Mouse (Mus musculus): Measurements from ENCODE around the gene Trpm4. TPM values are rescaled to one million over a fixed set of nuclear protein-coding genes. Genes with fewer than 3 reads are reported as not detected.
"Not testable (repeated sequence)": the region's sequence is repeated elsewhere in the genome, so short reads cannot be mapped to it uniquely, and the experiment has no call there.

Gene Trpm4
- total RNA-seq, 1 experiment from 2014 or later = 9.7 TPM

GRCm38 (mm10) chr7:45272786-45273412, 60.7 kb downstream of the Trpm4 start:
- ATAC-seq (replicated peaks; ENCODE audit: insufficient number of reproducible peaks, low FRiP score, low TSS enrichment, poor library complexity, severe bottlenecking) = no peak

GRCm38 (mm10) chr7:45265518-45265917, 68.1 kb downstream of the Trpm4 start:
- ATAC-seq (replicated peaks; ENCODE audit: insufficient number of reproducible peaks, low FRiP score, low TSS enrichment, poor library complexity, severe bottlenecking) = no peak

GRCm38 (mm10) chr7:45264348-45264747, 69.2 kb downstream of the Trpm4 start:
- no peak for ATAC-seq (replicated peaks; ENCODE audit: insufficient number of reproducible peaks, low FRiP score, low TSS enrichment, poor library complexity, severe bottlenecking)

- ATAC-seq (replicated peaks; ENCODE audit: insufficient number of reproducible peaks, low FRiP score, low TSS enrichment, poor library complexity, severe bottlenecking) = no peak
Observed at GRCm38 (mm10) chr7:45263006-45263607, 70.5 kb downstream of the Trpm4 start.

GRCm38 (mm10) chr7:45262266-45262665, 71.3 kb downstream of the Trpm4 start:
- no peak for ATAC-seq (replicated peaks; ENCODE audit: insufficient number of reproducible peaks, low FRiP score, low TSS enrichment, poor library complexity, severe bottlenecking)

GRCm38 (mm10) chr7:45259281-45259680, 74.3 kb downstream of the Trpm4 start:
- no peak for ATAC-seq (replicated peaks; ENCODE audit: insufficient number of reproducible peaks, low FRiP score, low TSS enrichment, poor library complexity, severe bottlenecking)

- ATAC-seq (replicated peaks; ENCODE audit: insufficient number of reproducible peaks, low FRiP score, low TSS enrichment, poor library complexity, severe bottlenecking) = no peak
Observed at GRCm38 (mm10) chr7:45257063-45257840, 76.3 kb downstream of the Trpm4 start.

GRCm38 (mm10) chr7:45255822-45256221, 77.8 kb downstream of the Trpm4 start:
- not testable (repeated sequence) for ATAC-seq (replicated peaks; ENCODE audit: insufficient number of reproducible peaks, low FRiP score, low TSS enrichment, poor library complexity, severe bottlenecking)

GRCm38 (mm10) chr7:45253806-45254205, 79.8 kb downstream of the Trpm4 start:
- ATAC-seq (replicated peaks; ENCODE audit: insufficient number of reproducible peaks, low FRiP score, low TSS enrichment, poor library complexity, severe bottlenecking) = no peak

Other genes with a start within 250 kb of the Trpm4 start
- 6.2 to 20.1 TPM (median 15.3 TPM) in 3 replicates for gene Rcn3, start 241.6 kb downstream of the Trpm4 start, total RNA-seq (2017)
- 74.9 to 100 TPM (median 91.0 TPM) in 3 replicates for gene Fcgrt, start 229.9 kb downstream of the Trpm4 start, total RNA-seq (2017)
- 1,164 to 1,516 TPM (median 1,507 TPM) in 3 replicates for gene Rps11, start 209.3 kb downstream of the Trpm4 start, total RNA-seq (2017)
- gene Rpl13a, start 205.0 kb downstream of the Trpm4 start, total RNA-seq (2017) = 2,771 to 4,251 TPM (median 4,236 TPM) in 3 replicates
- 1.5 TPM in 1 of 3 replicates, not detected in the others for gene Gm45713, start 197.5 kb downstream of the Trpm4 start, total RNA-seq (2017)
- 35.3 to 62.4 TPM (median 36.7 TPM) in 3 replicates for gene Flt3l, start 197.3 kb downstream of the Trpm4 start, total RNA-seq (2017)
- 23.4 to 37.8 TPM (median 26.8 TPM) in 3 replicates for gene Pih1d1, start 179.5 kb downstream of the Trpm4 start, total RNA-seq (2017)
- 28.6 to 46.8 TPM (median 34.2 TPM) in 3 replicates for gene Aldh16a1, start 179.2 kb downstream of the Trpm4 start, total RNA-seq (2017)
- not detected in 3 replicates for gene Slc17a7, start 169.8 kb downstream of the Trpm4 start, total RNA-seq (2017)
- not detected in 3 replicates for gene Gfy, start 154.2 kb downstream of the Trpm4 start, total RNA-seq (2017)
- not detected in 3 replicates for gene Pth2, start 152.8 kb downstream of the Trpm4 start, total RNA-seq (2017)
- 0.75 TPM in 1 of 3 replicates, not detected in the others for gene Ccdc155, start 128.9 kb downstream of the Trpm4 start, total RNA-seq (2017)
- gene Dkkl1, start 121.6 kb downstream of the Trpm4 start, total RNA-seq (2017) = 4.7 to 8.7 TPM (median 6.1 TPM) in 3 replicates
- 0.48 to 2.5 TPM (median 0.64 TPM) in 3 replicates for gene Tead2, start 118.0 kb downstream of the Trpm4 start, total RNA-seq (2017)
- 112 to 185 TPM (median 125 TPM) in 3 replicates for gene Cd37, start 94.7 kb downstream of the Trpm4 start, total RNA-seq (2017)
- gene Slc6a16, start 92.7 kb downstream of the Trpm4 start, total RNA-seq (2017) = 0.64 TPM in 1 of 3 replicates, not detected in the others
- not detected in 3 replicates for gene Slc6a21, start 56.3 kb downstream of the Trpm4 start, total RNA-seq (2017)
- not detected in 3 replicates for gene Hrc, start 1.5 kb upstream of the Trpm4 start, total RNA-seq (2017)
- gene Ppfia3, start 33.2 kb upstream of the Trpm4 start, total RNA-seq (2017) = 0.19 TPM in 1 of 3 replicates, not detected in the others
- gene Lin7b, start 36.8 kb upstream of the Trpm4 start, total RNA-seq (2017) = not detected in 3 replicates
- gene Snrnp70, start 62.0 kb upstream of the Trpm4 start, total RNA-seq (2017) = 293 to 444 TPM (median 324 TPM) in 3 replicates
- not detected in 3 replicates for gene Kcna7, start 71.9 kb upstream of the Trpm4 start, total RNA-seq (2017)
- not detected in 3 replicates for gene Ntf5, start 79.9 kb upstream of the Trpm4 start, total RNA-seq (2017)
- gene Lhb, start 87.0 kb upstream of the Trpm4 start, total RNA-seq (2017) = not detected in 3 replicates
- gene Gys1, start 101.1 kb upstream of the Trpm4 start, total RNA-seq (2017) = 3.6 to 4.9 TPM (median 3.9 TPM) in 3 replicates
- gene Ruvbl2, start 104.3 kb upstream of the Trpm4 start, total RNA-seq (2017) = 18.0 to 33.4 TPM (median 23.3 TPM) in 3 replicates
- 1,006 to 1,190 TPM (median 1,165 TPM) in 3 replicates for gene Ftl1, start 126.1 kb upstream of the Trpm4 start, total RNA-seq (2017)
- 36.4 to 55.8 TPM (median 38.5 TPM) in 3 replicates for gene Bax, start 133.1 kb upstream of the Trpm4 start, total RNA-seq (2017)
- 3.2 TPM in 1 of 3 replicates, not detected in the others for gene Tulp2, start 148.1 kb upstream of the Trpm4 start, total RNA-seq (2017)
- gene Gm45808, start 153.0 kb upstream of the Trpm4 start, total RNA-seq (2017) = not detected in 3 replicates
- 7.0 to 8.3 TPM (median 7.5 TPM) in 3 replicates for gene Dhdh, start 155.0 kb upstream of the Trpm4 start, total RNA-seq (2017)
- gene Nucb1, start 176.6 kb upstream of the Trpm4 start, total RNA-seq (2017) = 128 to 251 TPM (median 142 TPM) in 3 replicates
- 204 to 390 TPM (median 221 TPM) in 3 replicates for gene Ppp1r15a, start 192.5 kb upstream of the Trpm4 start, total RNA-seq (2017)
- 0.10 TPM in 1 of 3 replicates, not detected in the others for gene Plekha4, start 192.6 kb upstream of the Trpm4 start, total RNA-seq (2017)
- not detected in 3 replicates for gene Hsd17b14, start 221.1 kb upstream of the Trpm4 start, total RNA-seq (2017)
- gene Bcat2, start 236.4 kb upstream of the Trpm4 start, total RNA-seq (2017) = 5.1 to 21.4 TPM (median 11.9 TPM) in 3 replicates